Mouse (Mus musculus) spleen, adult 2 months (tissue): ENCODE data around the gene Fau.

Source experiments
- CTCF ChIP-seq: fragments of 200-500 bp; IDR thresholded peaks from 2 replicates; pipeline ENCODE4 v1.5.1; 2011; ENCODE audit warnings: mild to moderate bottlenecking, inconsistent platforms; ENCODE audit not compliant: insufficient read depth, insufficient read length, insufficient replicate concordance; ENCODE audit errors: extremely low read depth
- POLR2A ChIP-seq: fragments of 200-500 bp; IDR thresholded peaks from 2 replicates; pipeline ENCODE4 v1.6.1; 2011; ENCODE audit warnings: low read depth, low read length, inconsistent platforms

GRCm38 (mm10) chr19:6058966-6059365 lies 1.3 kb downstream of the Fau start:
- TF ChIP-seq CTCF: no peak
- no peak for TF ChIP-seq POLR2A
